Mouse (Mus musculus) kidney, embryonic 16.5 days (tissue): ENCODE measurements at regions not wholly inside any gene's neighbourhood (a gene's known extent, or its start where the extent isn't known, plus 50 kb on each side); places are given as distances from the start of the nearest gene placed in this dataset.

Source experiments
- ATAC-seq: fragments of 200-750 bp; cut with Nextera tagmentation; 2 replicates; pipeline ENCODE4 v1.8.0; 2017; ENCODE audit warnings: moderate TSS enrichment; ENCODE audit not compliant: low FRiP score, low TSS enrichment
- H3K27ac ChIP-seq: fragments of 300-500 bp; sonication (generic); 2 replicates; pipeline ENCODE4 v1.5.1; 2014; ENCODE audit warnings: low read length
- H3K27me3 ChIP-seq: fragments of 300-500 bp; sonication (generic); 2 replicates; pipeline ENCODE4 v1.6.1; 2014; ENCODE audit warnings: low read length, control low read depth, mixed read lengths; ENCODE audit not compliant: insufficient read depth
- H3K36me3 ChIP-seq: fragments of 300-500 bp; sonication (generic); 2 replicates; pipeline ENCODE4 v1.6.1; 2014; ENCODE audit warnings: low read length, control low read depth, mixed read lengths; ENCODE audit not compliant: insufficient read depth
- H3K4me1 ChIP-seq: fragments of 300-500 bp; sonication (generic); 2 replicates; pipeline ENCODE4 v1.6.1; 2014; ENCODE audit warnings: low read length, control low read depth, mixed read lengths; ENCODE audit not compliant: insufficient read depth
- H3K4me2 ChIP-seq: fragments of 300-500 bp; sonication (generic); replicated peaks from 2 replicates; pipeline ENCODE4 v1.6.1; 2014; ENCODE audit warnings: low read depth, low read length
- H3K4me3 ChIP-seq: fragments of 300-500 bp; sonication (generic); 2 replicates; pipeline ENCODE4 v1.5.1; 2014; ENCODE audit warnings: mild to moderate bottlenecking, low read length
- H3K9ac ChIP-seq: fragments of 300-500 bp; sonication (generic); replicated peaks from 2 replicates; pipeline ENCODE4 v1.6.1; 2014; ENCODE audit warnings: low read length
- H3K9me3 ChIP-seq: fragments of 300-500 bp; sonication (generic); 2 replicates; pipeline ENCODE4 v1.6.1; 2016; ENCODE audit warnings: low read length, control low read depth
- WGBS: fragments of 180-500 bp; shearing (Covaris S2); extraction: QIAGEN DNeasy Blood & Tissue Kit; methylation state at CpG from one replicate; pipeline ENCODE4 v1.1.7; 2014; 5-methylcytosine and 5-hydroxymethylcytosine counted together

DNA sequence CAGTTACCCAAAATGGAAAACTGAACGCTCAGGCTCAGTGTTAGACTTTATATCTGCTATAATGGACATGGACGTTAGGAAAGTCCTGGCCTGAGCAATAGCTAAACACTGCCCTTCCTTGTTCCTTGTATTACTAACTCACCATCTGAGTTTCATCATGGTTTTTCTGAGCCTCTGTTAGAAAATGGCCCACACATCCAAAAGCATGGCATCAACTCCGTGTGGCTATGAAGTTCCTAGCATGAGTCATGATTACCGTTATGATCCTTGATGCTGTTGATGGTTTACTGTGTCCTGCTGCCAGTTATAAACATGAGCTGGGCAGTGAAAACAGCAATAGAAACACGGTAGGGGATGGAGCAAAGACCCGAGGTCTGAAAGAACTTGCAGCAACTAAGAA is 318.4 kb upstream of the Tenm4 start:
- H3K27ac ChIP-seq: no peak overlapping the region
- no peak for ATAC-seq
- no peak overlapping the region for H3K4me2 ChIP-seq
- 79% methylated on average over 6 of the region's 6 CpGs for WGBS
- no peaks in the 10 kb centered on the region for H3K36me3 ChIP-seq
- no peak overlapping the region for H3K4me3 ChIP-seq
- H3K9ac ChIP-seq: no peak overlapping the region
- no peaks in the 10 kb centered on the region for H3K9me3 ChIP-seq
- H3K4me1 ChIP-seq: no peaks in the 10 kb centered on the region
- H3K27me3 ChIP-seq: no peaks in the 10 kb centered on the region

DNA sequence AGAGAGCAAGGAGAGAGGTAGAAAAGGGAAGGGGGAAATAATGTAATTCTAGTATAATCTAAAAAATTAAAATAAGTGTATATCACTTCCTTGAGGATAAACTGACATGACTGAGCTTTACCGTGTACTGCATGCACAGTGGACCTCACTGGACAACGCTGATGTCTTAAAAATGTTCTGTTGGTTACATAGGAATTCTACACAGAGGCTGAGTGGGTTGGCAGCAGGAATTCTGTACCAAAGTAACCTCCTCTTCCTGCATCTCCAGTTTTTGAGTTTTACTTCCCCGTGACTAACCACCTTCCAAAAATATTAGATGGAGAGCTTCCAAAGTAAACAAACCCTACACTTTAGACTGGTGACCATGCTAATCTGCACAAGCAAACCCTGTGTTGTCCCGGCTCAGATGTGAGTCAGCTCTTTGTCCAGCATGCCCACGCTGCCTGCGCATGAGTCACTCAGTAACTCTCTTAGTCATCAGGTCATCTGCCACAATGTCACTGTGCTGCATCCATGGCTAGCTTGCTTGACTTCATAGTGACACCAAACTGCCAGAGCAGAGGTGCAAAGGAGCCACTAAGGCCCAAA is 317.7 kb upstream of the Tenm4 start:
- Histone ChIP-seq H3K9ac (no peak overlapping the region), H3K4me3 (no peak overlapping the region), H3K36me3 (no peaks in the 10 kb centered on the region), H3K4me2 (no peak overlapping the region), H3K27ac (no peak overlapping the region), H3K9me3 (no peaks in the 10 kb centered on the region), H3K27me3 (no peaks in the 10 kb centered on the region), H3K4me1 (no peaks in the 10 kb centered on the region)
- no peak for ATAC-seq
- 59% methylated on average over 6 of the region's 6 CpGs for WGBS

- H3K4me2 ChIP-seq: no peak overlapping the region
- no peak overlapping the region for H3K4me3 ChIP-seq
- no peak overlapping the region for H3K9ac ChIP-seq
- H3K4me1 ChIP-seq: no peaks in the 10 kb centered on the region
- no peaks in the 10 kb centered on the region for H3K36me3 ChIP-seq
- H3K27me3 ChIP-seq: no peaks in the 10 kb centered on the region
- ATAC-seq: no peak
- H3K9me3 ChIP-seq: no peaks in the 10 kb centered on the region
- H3K27ac ChIP-seq: no peak overlapping the region
These were observed 312.8 kb upstream of the Tenm4 start for GRCm38 (mm10) chr7:95858247-95858646.

DNA sequence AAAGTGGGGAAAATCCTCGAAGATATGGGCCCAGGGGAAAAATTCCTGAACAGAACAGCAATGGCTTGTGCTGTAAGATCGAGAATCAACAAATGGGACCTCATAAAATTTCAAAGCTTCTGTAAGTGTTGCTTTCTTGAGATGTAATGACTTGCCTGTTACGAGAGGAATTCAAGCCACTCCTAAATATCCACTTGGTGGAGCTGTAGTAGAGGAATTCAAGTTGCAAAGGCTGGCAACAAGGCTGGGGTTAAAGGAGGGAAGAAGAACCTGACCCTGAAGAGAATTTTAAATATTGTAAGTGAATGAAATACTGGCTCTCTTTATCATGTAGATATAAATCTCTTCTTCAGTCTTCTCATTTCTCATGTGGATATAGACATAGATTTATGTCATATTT is 306.8 kb upstream of the Tenm4 start:
- H3K4me3 ChIP-seq: no peak overlapping the region
- H3K4me1 ChIP-seq: peaks cover 3% of the 10 kb centered on the region; the same call in 1 of the 2 replicates
- H3K9ac ChIP-seq: no peak overlapping the region
- 27% methylated on average over 3 of the region's 3 CpGs for WGBS
- H3K27ac ChIP-seq: no peak overlapping the region
- H3K4me2 ChIP-seq: no peak overlapping the region
- no peaks in the 10 kb centered on the region for H3K27me3 ChIP-seq
- no peaks in the 10 kb centered on the region for H3K36me3 ChIP-seq
- H3K9me3 ChIP-seq: no peaks in the 10 kb centered on the region
- ATAC-seq: no peak

GRCm38 (mm10) chr7:95865270-95865669 is 305.8 kb upstream of the Tenm4 start:
- Histone ChIP-seq H3K27me3 (no peaks in the 10 kb centered on the region), H3K9me3 (no peaks in the 10 kb centered on the region), H3K4me3 (no peak overlapping the region), H3K27ac (no peak overlapping the region), H3K4me2 (no peak overlapping the region), H3K36me3 (no peaks in the 10 kb centered on the region), H3K9ac (no peak overlapping the region), H3K4me1 (peaks cover 3% of the 10 kb centered on the region; the same call in 1 of the 2 replicates)
- WGBS: 52% methylated on average over 3 of the region's 3 CpGs
- ATAC-seq: peak; percentile 27; the same call in 1 of the 2 replicates

GRCm38 (mm10) chr7:95868753-95869152 is 302.3 kb upstream of the Tenm4 start:
- ATAC-seq: no peak

DNA sequence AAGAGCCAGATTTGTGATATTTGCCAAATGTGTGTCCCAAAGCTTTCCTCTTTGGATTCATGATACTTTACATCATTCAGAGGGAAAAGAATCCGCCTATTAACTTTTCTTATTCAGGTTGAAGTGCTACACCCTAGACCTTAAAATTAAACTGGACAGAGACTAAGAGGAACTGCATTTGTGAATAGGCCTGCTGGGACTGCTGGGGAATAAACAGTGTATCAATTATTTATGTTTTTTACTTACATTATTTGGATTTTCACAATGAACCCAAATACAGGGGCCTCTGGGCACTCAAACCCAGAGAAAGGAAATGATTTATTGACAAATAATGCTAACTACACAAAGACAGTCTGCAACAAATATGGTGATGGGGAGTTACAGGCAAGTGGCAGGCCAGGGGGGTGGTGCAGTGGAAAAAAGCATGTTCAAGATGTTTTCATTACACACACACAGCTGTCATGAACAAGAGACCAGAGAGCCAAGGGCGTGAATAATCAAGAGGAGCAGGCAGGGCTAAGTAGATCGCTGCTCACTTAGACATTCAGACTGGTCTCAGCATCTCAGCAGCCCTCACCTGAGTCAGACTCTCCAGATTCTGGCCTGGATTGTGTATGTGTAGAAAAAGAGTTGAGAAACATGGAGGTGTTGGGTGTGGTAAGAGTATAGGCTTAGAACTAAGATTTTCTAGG is 290.3 kb upstream of the Tenm4 start:
- Histone ChIP-seq H3K4me1 (no peaks in the 10 kb centered on the region), H3K4me2 (no peak overlapping the region), H3K9ac (no peak overlapping the region), H3K27me3 (no peaks in the 10 kb centered on the region), H3K9me3 (no peaks in the 10 kb centered on the region), H3K27ac (no peak overlapping the region), H3K36me3 (no peaks in the 10 kb centered on the region), H3K4me3 (no peak overlapping the region)
- 75% methylated on average over 3 of the region's 3 CpGs for WGBS
- no peak for ATAC-seq

More at GRCm38 (mm10) chr7:95868753-95869152, 302.3 kb upstream of the Tenm4 start:
- no peaks in the 10 kb centered on the region for H3K36me3 ChIP-seq
- no peaks in the 10 kb centered on the region for H3K9me3 ChIP-seq
- no peak overlapping the region for H3K27ac ChIP-seq
- 89% methylated on average over 6 of the region's 6 CpGs for WGBS
- H3K4me2 ChIP-seq: no peak overlapping the region
- peaks cover 3% of the 10 kb centered on the region; the same call in 1 of the 2 replicates for H3K4me1 ChIP-seq
- no peaks in the 10 kb centered on the region for H3K27me3 ChIP-seq
- H3K4me3 ChIP-seq: no peak overlapping the region
- H3K9ac ChIP-seq: no peak overlapping the region

DNA sequence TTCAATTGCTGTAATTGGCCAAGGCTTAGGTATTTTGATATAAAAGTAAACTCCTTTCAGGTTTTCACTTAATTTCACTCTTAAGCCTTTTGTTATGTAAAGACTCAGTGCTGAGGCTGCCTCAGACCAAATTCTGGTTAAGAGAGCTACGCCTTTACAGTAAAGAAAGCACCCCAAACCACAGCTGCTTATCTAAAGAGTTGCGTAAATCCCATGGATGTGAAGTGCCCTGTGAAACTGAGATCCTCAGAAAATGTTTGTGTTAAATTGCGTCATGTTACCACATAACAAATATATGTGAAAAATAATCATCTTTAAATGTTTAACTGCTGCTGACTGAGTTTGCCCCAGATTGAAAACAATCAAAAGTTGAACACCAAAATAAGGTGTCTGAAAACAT is 269.5 kb upstream of the Tenm4 start:
- Histone ChIP-seq H3K36me3 (no peaks in the 10 kb centered on the region), H3K4me1 (no peaks in the 10 kb centered on the region), H3K9me3 (no peaks in the 10 kb centered on the region), H3K4me2 (no peak overlapping the region), H3K4me3 (no peak overlapping the region), H3K27ac (no peak overlapping the region), H3K27me3 (no peaks in the 10 kb centered on the region), H3K9ac (no peak overlapping the region)
- 85% methylated on average over 3 of the region's 3 CpGs for WGBS
- ATAC-seq: no peak

DNA sequence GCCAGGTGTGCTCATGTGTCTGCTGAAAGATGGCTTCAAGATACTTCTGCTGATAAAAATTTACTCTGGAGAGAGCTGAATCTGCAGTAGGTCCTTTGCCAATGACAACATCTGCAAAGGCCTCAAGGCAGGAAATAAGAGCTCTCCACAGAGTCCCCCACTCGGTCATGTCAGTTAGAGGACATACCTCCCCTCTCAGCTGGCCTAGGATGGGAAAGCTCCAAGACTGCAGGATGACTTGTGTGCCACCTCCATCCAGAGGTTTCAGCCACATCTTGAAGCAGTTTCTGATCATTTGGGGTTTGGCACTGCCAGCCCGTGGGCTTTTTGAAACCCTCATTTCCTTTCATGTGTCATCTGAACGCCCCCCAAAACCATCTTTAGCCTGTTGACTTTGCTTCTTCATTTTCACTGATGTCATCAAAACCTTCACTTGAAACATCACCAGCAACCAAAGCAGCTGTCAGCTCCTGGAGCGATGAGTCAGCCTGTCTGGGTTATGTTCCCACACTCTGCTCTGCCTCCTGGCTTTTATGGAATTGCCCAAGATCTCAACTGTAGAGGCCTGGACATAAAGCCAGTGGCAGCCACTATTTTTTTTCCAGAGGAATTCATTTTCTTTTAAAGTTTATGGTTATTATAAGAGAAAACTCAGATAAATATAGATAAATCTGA is 256.5 kb upstream of the Tenm4 start:
- Histone ChIP-seq H3K9ac (no peak overlapping the region), H3K36me3 (no peaks in the 10 kb centered on the region), H3K4me1 (no peaks in the 10 kb centered on the region), H3K4me3 (no peak overlapping the region), H3K27ac (no peak overlapping the region), H3K27me3 (no peaks in the 10 kb centered on the region), H3K9me3 (no peaks in the 10 kb centered on the region), H3K4me2 (no peak overlapping the region)
- no peak for ATAC-seq
- WGBS: 74% methylated on average over 4 of the region's 4 CpGs

- 87% methylated on average over 3 of the region's 3 CpGs for WGBS
- Histone ChIP-seq H3K9ac (no peak overlapping the region), H3K9me3 (no peaks in the 10 kb centered on the region), H3K27ac (no peak overlapping the region), H3K4me2 (no peak overlapping the region), H3K36me3 (no peaks in the 10 kb centered on the region), H3K27me3 (no peaks in the 10 kb centered on the region), H3K4me3 (no peak overlapping the region), H3K4me1 (no peaks in the 10 kb centered on the region)
- ATAC-seq: no peak
These were observed 251.1 kb upstream of the Tenm4 start for GRCm38 (mm10) chr7:95919932-95920331.
